Mouse (Mus musculus) midbrain, embryonic 11.5 days (tissue): ENCODE data around the gene Gcn1l1. TPM values are rescaled to one million over a fixed set of nuclear protein-coding genes. Genes with fewer than 3 reads are reported as not detected.

ENCODE experiments used
- ATAC-seq: fragments of 200-750 bp; cut with Nextera tagmentation; 2 replicates; pipeline ENCODE4 v1.8.0; 2017; ENCODE audit warnings: moderate TSS enrichment, moderate library complexity; ENCODE audit not compliant: low FRiP score
- DNase-seq: peaks from one replicate; pipeline ENCODE4 v3.0.0; 2015; ENCODE audit warnings: low spot score; ENCODE audit errors: missing footprints
- H3K27ac ChIP-seq: fragments of 300-500 bp; sonication (generic); 2 replicates; pipeline ENCODE4 v1.5.1; 2014; ENCODE audit warnings: low read depth, low read length
- H3K27me3 ChIP-seq: fragments of 300-500 bp; sonication (generic); 2 replicates; pipeline ENCODE4 v1.6.1; 2014; ENCODE audit warnings: mild to moderate bottlenecking, low read length, moderate library complexity, mixed read lengths; ENCODE audit not compliant: control insufficient read depth, insufficient read depth
- H3K36me3 ChIP-seq: fragments of 300-500 bp; sonication (generic); 2 replicates; pipeline ENCODE4 v1.6.1; 2014; ENCODE audit warnings: mild to moderate bottlenecking, low read length, moderate library complexity, mixed read lengths; ENCODE audit not compliant: control insufficient read depth, insufficient read depth
- H3K4me1 ChIP-seq: fragments of 300-500 bp; sonication (generic); 2 replicates; pipeline ENCODE4 v1.6.1; 2014; ENCODE audit warnings: low read length; ENCODE audit not compliant: control insufficient read depth, insufficient read depth
- H3K4me2 ChIP-seq: fragments of 300-500 bp; sonication (generic); 2 replicates; pipeline ENCODE4 v1.6.1; 2014; ENCODE audit warnings: mild to moderate bottlenecking, moderate library complexity
- H3K4me3 ChIP-seq: fragments of 300-500 bp; sonication (generic); 2 replicates; pipeline ENCODE4 v1.5.1; 2014; ENCODE audit warnings: low read depth, low read length
- H3K9ac ChIP-seq: fragments of 300-500 bp; sonication (generic); 2 replicates; pipeline ENCODE4 v1.6.1; 2014; ENCODE audit warnings: low read length
- H3K9me3 ChIP-seq: fragments of 300-500 bp; sonication (generic); 2 replicates; pipeline ENCODE4 v1.6.1; 2016; ENCODE audit warnings: low read length; ENCODE audit not compliant: control insufficient read depth
- WGBS: fragments of 180-500 bp; shearing (Covaris S2); extraction: QIAGEN DNeasy Blood & Tissue Kit; methylation state at CpG from one replicate; pipeline ENCODE4 v1.1.7; 2014; 5-methylcytosine and 5-hydroxymethylcytosine counted together
- polyA plus RNA-seq: library from polyadenylated mRNA; unstranded; fragments of >200 nt; fragmentation: Nextera tagmentation; extraction: Ambion mirVana; gene quantifications from 2 replicates; pipeline ENCODE4 v1.2.1, GENCODE M21; 2014

Gcn1l1 gene
- polyA plus RNA-seq, 1 experiment from 2014 or later = 32.2 TPM

GRCm38 (mm10) chr5:115603561-115603960 lies 38.5 kb downstream of the Gcn1l1 start:
- Histone ChIP-seq H3K9me3 (no peaks in the 10 kb centered on the region), H3K9ac (no peak overlapping the region), H3K4me1 (no peaks in the 10 kb centered on the region), H3K27ac (no peak overlapping the region), H3K36me3 (peaks cover 42% of the 10 kb centered on the region), H3K4me3 (no peak overlapping the region), H3K4me2 (no peak overlapping the region), H3K27me3 (no peaks in the 10 kb centered on the region)
- WGBS = 96% methylated on average over 6 of the region's 6 CpGs
- DNase-seq (no peak), ATAC-seq (no peak)

GRCm38 (mm10) chr5:115611566-115611965 lies 46.5 kb downstream of the Gcn1l1 start:
- no peak for DNase-seq
- Histone ChIP-seq H3K27me3 (no peaks in the 10 kb centered on the region), H3K9ac (no peak overlapping the region), H3K4me2 (no peak overlapping the region), H3K4me1 (no peaks in the 10 kb centered on the region), H3K4me3 (no peak overlapping the region), H3K27ac (no peak overlapping the region), H3K36me3 (peaks cover 48% of the 10 kb centered on the region), H3K9me3 (no peaks in the 10 kb centered on the region)
- no peak for ATAC-seq
- WGBS = 91% methylated on average over 11 of the region's 11 CpGs

DNA sequence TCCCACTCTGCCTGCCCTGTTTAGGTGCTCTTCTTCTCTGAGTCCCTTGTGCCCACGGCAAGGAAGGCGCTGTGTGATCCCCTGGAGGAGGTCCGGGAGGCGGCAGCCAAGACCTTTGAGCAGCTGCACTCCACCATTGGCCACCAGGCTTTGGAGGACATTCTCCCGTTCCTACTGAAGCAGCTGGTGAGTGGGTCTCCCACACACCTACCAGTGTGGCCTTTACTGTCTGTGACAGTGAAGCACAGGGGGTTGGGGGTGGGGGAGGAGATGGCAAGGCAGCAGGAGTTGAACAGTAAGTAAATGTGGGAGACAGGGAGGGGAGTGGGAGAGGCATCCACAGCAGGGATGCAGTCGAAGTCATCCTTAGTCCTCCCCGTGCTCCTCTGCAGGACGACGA lies 48.3 kb downstream of the Gcn1l1 start:
- H3K4me1 ChIP-seq = no peaks in the 10 kb centered on the region
- WGBS = 92% methylated on average over 9 of the region's 9 CpGs
- no peak for DNase-seq
- no peak overlapping the region for H3K9ac ChIP-seq
- no peak for ATAC-seq
- no peak overlapping the region for H3K4me2 ChIP-seq
- no peak overlapping the region for H3K4me3 ChIP-seq
- H3K9me3 ChIP-seq = no peaks in the 10 kb centered on the region
- no peaks in the 10 kb centered on the region for H3K27me3 ChIP-seq
- no peak overlapping the region for H3K27ac ChIP-seq
- peaks cover 47% of the 10 kb centered on the region for H3K36me3 ChIP-seq

DNA sequence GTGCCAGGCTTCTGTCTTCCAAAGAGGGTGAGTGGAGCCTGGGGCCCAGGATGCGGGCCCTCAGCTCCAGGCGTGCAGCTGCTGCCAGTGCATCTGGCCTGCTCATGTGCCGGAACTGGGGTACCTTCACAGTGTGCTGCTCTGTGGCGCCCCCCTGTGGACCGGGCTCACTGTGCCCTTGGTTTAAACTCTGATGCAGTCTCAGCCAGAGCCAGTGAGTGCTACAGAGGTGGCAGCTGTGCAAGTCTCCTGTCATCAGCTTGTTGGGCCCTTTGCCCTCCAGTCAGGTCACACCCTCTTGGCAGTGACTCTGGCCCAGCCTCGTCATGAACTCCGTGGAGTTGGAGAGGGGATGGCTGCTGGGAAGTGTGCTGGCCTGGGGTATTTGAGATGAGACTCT lies 49.9 kb downstream of the Gcn1l1 start:
- H3K9ac ChIP-seq = no peak overlapping the region
- H3K27me3 ChIP-seq = no peaks in the 10 kb centered on the region
- WGBS = 83% methylated on average over 7 of the region's 7 CpGs
- H3K27ac ChIP-seq = no peak overlapping the region
- peaks cover 43% of the 10 kb centered on the region for H3K36me3 ChIP-seq
- no peaks in the 10 kb centered on the region for H3K9me3 ChIP-seq
- no peaks in the 10 kb centered on the region for H3K4me1 ChIP-seq
- DNase-seq (peak; percentile 95), ATAC-seq (no peak)
- H3K4me2 ChIP-seq = no peak overlapping the region
- H3K4me3 ChIP-seq = no peak overlapping the region

- WGBS = 95% methylated on average over 15 of the region's 15 CpGs
- Histone ChIP-seq H3K4me3 (no peak overlapping the region), H3K27ac (no peak overlapping the region), H3K4me2 (no peak overlapping the region), H3K9ac (no peak overlapping the region), H3K4me1 (no peaks in the 10 kb centered on the region; the same call in 1 of the 2 replicates), H3K9me3 (no peaks in the 10 kb centered on the region), H3K36me3 (peaks cover 18% of the 10 kb centered on the region), H3K27me3 (no peaks in the 10 kb centered on the region)
- peak; percentile 19 for DNase-seq
- no peak for ATAC-seq
These were observed 54.6 kb downstream of the Gcn1l1 start for GRCm38 (mm10) chr5:115619690-115620089.

- H3K27me3 ChIP-seq = no peaks in the 10 kb centered on the region
- DNase-seq (peak; percentile 69), ATAC-seq (no peak)
- H3K4me1 ChIP-seq = no peaks in the 10 kb centered on the region; the same call in 1 of the 2 replicates
- no peak overlapping the region for H3K4me3 ChIP-seq
- no peak overlapping the region for H3K9ac ChIP-seq
- H3K36me3 ChIP-seq = peaks cover 10% of the 10 kb centered on the region
- no peak overlapping the region for H3K4me2 ChIP-seq
- no peaks in the 10 kb centered on the region for H3K9me3 ChIP-seq
- WGBS = 84% methylated on average over 7 of the region's 7 CpGs
- no peak overlapping the region for H3K27ac ChIP-seq
These were observed 57.6 kb downstream of the Gcn1l1 start for GRCm38 (mm10) chr5:115622686-115623085.

GRCm38 (mm10) chr5:115623694-115624440 lies 58.8 kb downstream of the Gcn1l1 start:
- H3K36me3 ChIP-seq = peaks cover 9% of the 10 kb centered on the region
- no peak overlapping the region for H3K9ac ChIP-seq
- H3K27me3 ChIP-seq = no peaks in the 10 kb centered on the region
- no peaks in the 10 kb centered on the region; the same call in 1 of the 2 replicates for H3K4me1 ChIP-seq
- no peak overlapping the region for H3K27ac ChIP-seq
- peak; percentile 59 for DNase-seq
- H3K9me3 ChIP-seq = no peaks in the 10 kb centered on the region
- WGBS = 78% methylated on average over 9 of the region's 9 CpGs
- H3K4me3 ChIP-seq = no peak overlapping the region
- no peak overlapping the region for H3K4me2 ChIP-seq
- ATAC-seq = no peak

DNA sequence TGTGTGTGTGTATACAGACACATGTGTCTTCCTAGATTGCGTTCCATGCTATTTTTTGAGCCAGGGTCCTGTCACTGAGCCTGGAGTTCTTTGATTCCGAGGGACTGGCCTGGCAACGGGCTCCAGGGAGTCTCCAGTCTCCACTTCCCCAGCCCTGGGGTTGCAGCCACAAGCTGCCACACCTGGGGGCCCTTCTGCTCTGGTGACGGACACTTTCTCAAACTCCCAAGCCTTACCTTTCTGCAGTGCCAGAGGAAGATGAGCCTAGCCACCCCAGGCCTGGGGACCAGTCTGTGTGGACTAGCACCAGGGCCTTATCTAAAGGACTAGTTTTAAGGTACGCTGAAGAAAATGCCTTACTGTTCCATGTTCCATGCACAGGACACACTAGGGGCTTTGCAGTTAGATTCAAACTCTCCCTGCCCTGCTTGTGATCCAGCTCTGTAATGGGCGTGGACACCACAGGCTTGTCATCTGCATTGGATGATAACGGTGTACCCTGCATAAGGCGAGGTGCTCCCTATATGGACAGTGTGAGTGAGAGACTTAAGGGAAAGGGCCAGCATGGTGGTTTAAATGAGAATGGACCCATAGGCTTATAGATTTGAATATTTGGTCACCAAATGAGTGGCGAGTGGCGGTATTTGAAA lies 61.3 kb downstream of the Gcn1l1 start:
- 93% methylated on average over 10 of the region's 10 CpGs for WGBS
- ATAC-seq (no peak), DNase-seq (no peak)
- no peaks in the 10 kb centered on the region for H3K27me3 ChIP-seq
- no peak overlapping the region for H3K4me3 ChIP-seq
- H3K36me3 ChIP-seq = no peaks in the 10 kb centered on the region
- H3K4me2 ChIP-seq = no peak overlapping the region
- no peak overlapping the region for H3K9ac ChIP-seq
- peaks cover 8% of the 10 kb centered on the region for H3K4me1 ChIP-seq
- no peak overlapping the region for H3K27ac ChIP-seq
- no peaks in the 10 kb centered on the region for H3K9me3 ChIP-seq

DNA sequence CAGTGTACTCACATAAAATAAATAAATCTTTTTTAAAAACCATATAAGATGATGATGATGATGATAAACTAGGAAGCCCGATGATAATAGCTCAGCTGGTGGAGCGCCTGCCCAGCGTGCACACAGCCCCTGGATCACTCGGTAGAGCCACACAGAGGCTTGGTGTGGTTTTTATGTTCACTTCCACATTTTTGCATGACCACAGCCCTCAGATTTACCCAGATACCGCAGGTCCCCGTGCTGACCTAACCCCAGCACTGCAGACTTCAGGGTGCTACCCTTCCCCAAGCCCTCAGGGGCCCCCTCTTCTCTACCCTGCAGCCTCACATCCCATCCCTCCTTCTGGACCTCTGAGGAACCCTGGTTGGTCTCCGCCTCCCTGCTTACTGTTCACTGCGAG lies 63.0 kb downstream of the Gcn1l1 start:
- no peak overlapping the region for H3K4me2 ChIP-seq
- H3K36me3 ChIP-seq = no peaks in the 10 kb centered on the region
- no peaks in the 10 kb centered on the region for H3K9me3 ChIP-seq
- no peak overlapping the region for H3K9ac ChIP-seq
- 74% methylated on average over 8 of the region's 8 CpGs for WGBS
- no peak overlapping the region for H3K4me3 ChIP-seq
- ATAC-seq (no peak), DNase-seq (no peak)
- H3K27ac ChIP-seq = no peak overlapping the region
- no peaks in the 10 kb centered on the region for H3K27me3 ChIP-seq
- peaks cover 15% of the 10 kb centered on the region for H3K4me1 ChIP-seq
